Mouse (Mus musculus) bone marrow, adult 2 months (tissue): Measurements from ENCODE around the gene Brpf3.

Source experiments
- CTCF ChIP-seq: fragments of 200-500 bp; IDR thresholded peaks from 2 replicates; pipeline ENCODE4 v1.5.1; 2011; ENCODE audit warnings: low read length, control low read depth; ENCODE audit not compliant: control insufficient read depth, insufficient read depth
- POLR2A ChIP-seq: fragments of 200-500 bp; IDR thresholded peaks from 2 replicates; pipeline ENCODE4 v1.6.1; 2011; ENCODE audit warnings: low read depth, mild to moderate bottlenecking, control low read depth, low read length, borderline replicate concordance; ENCODE audit not compliant: control insufficient read depth

GRCm38 (mm10) chr17:28766781-28767515, 33.9 kb upstream of the Brpf3 start:
- TF ChIP-seq CTCF (no peak), POLR2A (no peak)
